Mouse (Mus musculus) kidney, adult 2 months (tissue): Measurements from ENCODE around the gene Lage3. TPM values are rescaled to one million over a fixed set of nuclear protein-coding genes. Genes with fewer than 3 reads are reported as not detected.

Experiments
- DNase-seq: peaks from one replicate; pipeline ENCODE4 v3.0.0; 2021
- H3K27ac ChIP-seq: fragments of 200-500 bp; 2 replicates; pipeline ENCODE4 v1.5.1; 2012; ENCODE audit warnings: low read depth, low read length, control low read depth, inconsistent platforms; ENCODE audit not compliant: insufficient read depth
- H3K27me3 ChIP-seq: fragments of 200-500 bp; replicated peaks from 2 replicates; pipeline ENCODE4 v1.6.1; 2012; ENCODE audit warnings: mild to moderate bottlenecking, moderate library complexity, low read length, inconsistent platforms; ENCODE audit not compliant: control insufficient read depth, insufficient read depth
- H3K36me3 ChIP-seq: fragments of 200-500 bp; 2 replicates; pipeline ENCODE4 v1.6.1; 2012; ENCODE audit warnings: mild to moderate bottlenecking, moderate library complexity, low read length, inconsistent platforms; ENCODE audit not compliant: control insufficient read depth, insufficient read depth
- H3K4me1 ChIP-seq: fragments of 200-500 bp; 2 replicates; pipeline ENCODE4 v1.6.1; 2011; ENCODE audit warnings: low read length; ENCODE audit not compliant: control insufficient read depth, insufficient read depth
- H3K4me3 ChIP-seq: fragments of 200-500 bp; 2 replicates; pipeline ENCODE4 v1.5.1; 2011; ENCODE audit warnings: mild to moderate bottlenecking, low read depth, low read length, control low read depth; ENCODE audit not compliant: insufficient read depth
- CTCF ChIP-seq: fragments of 200-500 bp; conservative IDR thresholded peaks from 2 replicates; pipeline ENCODE4 v1.5.1; 2011; ENCODE audit warnings: low read depth, mild to moderate bottlenecking, control low read depth, low read length, moderate library complexity, mixed read lengths; ENCODE audit not compliant: insufficient read depth, insufficient read length
- POLR2A ChIP-seq: fragments of 200-500 bp; IDR thresholded peaks from one replicate; pipeline ENCODE4 v1.6.1; 2011; ENCODE audit warnings: low read depth, low read length, control low read depth
- WGBS: fragments of 180-500 bp; shearing (Covaris S2); methylation state at CpG from one replicate; pipeline ENCODE4 v1.1.7; 2018; 5-methylcytosine and 5-hydroxymethylcytosine counted together
- polyA plus RNA-seq: library from polyadenylated mRNA; depleted of rRNA; stranded (reverse); fragments of >200 nt; gene quantifications from 2 replicates; pipeline ENCODE4 v1.2.3, GENCODE M21; 2012; rRNA removed

Gene Lage3
- polyA plus RNA-seq = 78.3 and 81.7 TPM in 2 replicates

DNA sequence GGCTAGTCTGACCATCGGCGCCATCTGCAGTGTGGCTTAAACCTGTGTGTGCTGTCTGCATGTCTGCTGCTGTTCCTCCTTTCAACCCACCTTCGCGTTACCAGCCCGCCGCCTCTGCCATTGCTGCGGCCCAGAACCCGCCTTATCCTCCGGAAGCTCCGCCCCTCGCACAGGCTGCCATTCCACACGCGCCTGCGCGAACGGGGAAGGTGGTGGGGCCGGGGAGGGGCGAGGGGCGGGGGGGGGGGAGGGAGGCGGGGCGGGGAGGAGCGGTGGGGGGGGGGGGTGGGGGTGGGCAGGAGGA lies at the start of gene Lage3:
Lage3 (minus strand) TSS at position 152 of the 304 bp plus-strand sequence.
- no peaks in the 10 kb centered on the region for H3K4me1 ChIP-seq
- H3K27ac ChIP-seq = peak within 1 kb of the TSS; percentile 27; the same call in 1 of the 2 replicates
- peak; percentile 89 for DNase-seq
- peak within 1 kb of the TSS; percentile 67 for H3K4me3 ChIP-seq
- no peaks in the 10 kb centered on the region for H3K36me3 ChIP-seq
- no peaks in the 10 kb centered on the region for H3K27me3 ChIP-seq
- TF ChIP-seq CTCF (no peak), POLR2A (peak; percentile 45)
- WGBS = 0% methylated on average over 14 of the region's 22 CpGs

DNA sequence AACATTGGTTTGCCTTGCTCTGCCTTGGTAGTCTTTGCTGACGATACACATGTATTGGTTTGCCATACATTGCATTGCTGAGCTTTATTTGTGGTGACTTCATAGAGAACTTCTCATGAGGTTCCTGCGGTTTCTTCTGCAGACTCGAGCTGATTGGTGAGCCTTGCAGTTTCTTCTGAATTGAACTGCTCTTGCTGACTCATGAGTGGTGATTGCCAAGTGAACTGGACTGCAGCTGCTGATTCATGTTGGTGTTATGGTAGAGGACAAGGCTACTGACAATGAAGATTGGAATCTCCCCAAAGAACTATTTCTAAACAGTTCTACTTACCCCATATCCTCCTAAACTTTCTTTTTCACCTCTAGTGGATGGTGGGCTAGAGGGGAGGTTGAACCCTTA lies 46.7 kb upstream of the Lage3 start:
- Histone ChIP-seq H3K36me3 (no peaks in the 10 kb centered on the region), H3K27me3 (no peaks in the 10 kb centered on the region), H3K4me1 (no peaks in the 10 kb centered on the region), H3K4me3 (no peak overlapping the region), H3K27ac (no peak overlapping the region)
- TF ChIP-seq POLR2A = no peak
- no peak for TF ChIP-seq CTCF
- WGBS = 74% methylated on average over 3 of the region's 3 CpGs
- no peak for DNase-seq

DNA sequence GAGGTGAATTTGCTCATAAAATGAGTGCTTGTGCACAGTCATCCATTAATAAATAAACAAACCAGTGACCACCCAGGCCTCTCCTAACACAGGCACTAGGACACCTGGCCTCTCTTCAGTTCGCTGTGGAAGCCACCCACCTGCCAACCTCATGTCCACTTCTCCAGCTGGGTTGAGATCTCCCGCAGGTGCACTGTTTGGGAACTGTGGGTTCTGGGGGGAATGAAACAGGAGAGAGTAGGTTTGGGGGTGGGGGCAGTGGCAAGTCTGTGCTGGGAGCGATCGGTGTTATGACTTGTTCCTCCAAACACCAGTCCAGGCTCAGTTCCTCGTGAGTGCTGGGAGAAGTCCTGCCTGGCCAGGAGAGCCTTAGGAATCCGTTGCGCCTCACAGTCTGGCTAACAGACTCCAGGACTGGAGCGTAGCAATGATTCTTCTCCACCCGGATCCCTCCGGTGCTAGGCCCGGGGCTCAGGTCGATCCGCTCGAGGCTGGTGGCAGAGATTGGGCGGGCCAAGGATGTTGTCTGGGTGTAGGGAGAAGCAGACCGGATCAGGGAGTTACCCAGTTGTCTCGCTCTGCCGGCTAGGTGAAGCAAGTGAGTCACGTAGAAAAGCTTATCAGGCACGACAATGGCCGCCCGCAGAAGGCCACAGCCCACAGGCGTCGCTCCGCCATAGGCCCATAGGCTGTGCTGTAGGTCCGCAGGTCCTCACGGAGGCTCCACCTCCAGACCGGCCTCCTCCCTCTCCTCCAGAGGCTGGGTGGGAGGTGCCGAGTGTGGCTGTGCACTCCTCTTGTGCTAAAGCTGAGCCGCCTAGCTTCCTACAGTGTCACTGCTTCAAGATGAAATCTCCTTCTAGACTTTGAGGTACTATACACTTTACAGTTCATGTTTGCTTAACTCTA lies 39.4 kb upstream of the Lage3 start, which contains the start of the genes Fam3a and Ikbkg:
Fam3a (minus strand) TSS at position 738 of the 909 bp plus-strand sequence.
Ikbkg (plus strand) TSS at position 756 of the 909 bp plus-strand sequence.
- Histone ChIP-seq H3K27me3 (no peaks in the 10 kb centered on the region), H3K36me3 (no peaks in the 10 kb centered on the region), H3K4me3 (peak within 1 kb of the TSS; percentile 60), H3K27ac (peak within 1 kb of the TSS; percentile 63), H3K4me1 (no peaks in the 10 kb centered on the region; the same call in 1 of the 2 replicates)
- TF ChIP-seq POLR2A = peak; percentile 55
- peak; percentile 55 for TF ChIP-seq CTCF
- peak; percentile 91 for DNase-seq
- WGBS = 0% methylated on average over 27 of the region's 30 CpGs

DNA sequence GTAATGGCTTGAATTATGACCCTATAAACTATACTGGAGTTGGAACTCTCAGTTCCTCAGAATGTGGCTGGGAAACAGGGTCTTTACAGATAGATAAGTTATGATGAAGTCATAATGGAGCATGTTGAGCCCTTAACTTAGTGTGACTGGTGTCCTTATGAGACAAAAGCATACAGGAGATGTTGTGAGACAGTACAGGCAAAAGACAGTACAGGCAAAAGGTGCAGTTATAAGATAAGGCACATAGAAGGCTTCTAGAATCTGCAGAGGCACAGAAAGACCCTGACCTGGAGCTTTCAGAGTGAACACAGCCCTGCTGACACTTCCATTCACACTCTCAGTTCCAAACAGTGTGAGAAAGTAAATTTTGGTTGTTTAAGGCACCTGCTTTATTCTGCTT lies 34.7 kb upstream of the Lage3 start:
- no peaks in the 10 kb centered on the region for H3K27me3 ChIP-seq
- no peak overlapping the region for H3K27ac ChIP-seq
- TF ChIP-seq POLR2A (no peak), CTCF (no peak)
- no peaks in the 10 kb centered on the region for H3K36me3 ChIP-seq
- no peaks in the 10 kb centered on the region; the same call in 1 of the 2 replicates for H3K4me1 ChIP-seq
- H3K4me3 ChIP-seq = no peak overlapping the region
- no peak for DNase-seq

- WGBS = 97% methylated on average over 2 of the region's 2 CpGs
- Histone ChIP-seq H3K27me3 (no peaks in the 10 kb centered on the region), H3K36me3 (no peaks in the 10 kb centered on the region), H3K4me1 (no peaks in the 10 kb centered on the region), H3K27ac (no peak overlapping the region), H3K4me3 (no peak overlapping the region)
- no peak for DNase-seq
- TF ChIP-seq CTCF (no peak), POLR2A (no peak)
Observed at GRCm38 (mm10) chrX:74384451-74384850, 31.0 kb upstream of the Lage3 start.

GRCm38 (mm10) chrX:74372888-74373549 lies 19.6 kb upstream of the Lage3 start, which contains the start of the genes Ubl4a and Slc10a3:
Gene Ubl4a (minus strand): TSS chrX:74373218.
Gene Slc10a3 (minus strand): TSS chrX:74373349.
- DNase-seq = peak; percentile 94
- TF ChIP-seq POLR2A (peak; percentile 27), CTCF (no peak)
- no peaks in the 10 kb centered on the region for H3K36me3 ChIP-seq
- H3K27me3 ChIP-seq = no peaks in the 10 kb centered on the region
- peak within 1 kb of the TSS; percentile 69 for H3K4me3 ChIP-seq
- H3K4me1 ChIP-seq = peaks cover 4% of the 10 kb centered on the region; the same call in 1 of the 2 replicates
- under 1% methylated on average over 30 of the region's 32 CpGs for WGBS
- H3K27ac ChIP-seq = peak within 1 kb of the TSS; percentile 25; the same call in 1 of the 2 replicates
